Mouse (Mus musculus) thymus, postnatal 4 days (tissue): ENCODE measurements at regions not wholly inside any gene's neighbourhood (a gene's known extent, or its start where the extent isn't known, plus 50 kb on each side); places are given as distances from the start of the nearest gene placed in this dataset.

Source experiments
- DNase-seq: peaks from one replicate; pipeline ENCODE4 v3.0.0; 2021

- no peak for DNase-seq
These were observed 62.9 kb upstream of the Gm2310 start for GRCm38 (mm10) chr15:8582676-8583075.

- DNase-seq, result no peak
These were observed 61.6 kb upstream of the Gm2310 start for GRCm38 (mm10) chr15:8581146-8581913.

GRCm38 (mm10) chr15:8580077-8580476 lies 60.3 kb upstream of the Gm2310 start:
- no peak for DNase-seq

GRCm38 (mm10) chr15:8577480-8577881 lies 57.7 kb upstream of the Gm2310 start:
- DNase-seq, result peak; percentile 78

GRCm38 (mm10) chr15:8576975-8577374 lies 57.2 kb upstream of the Gm2310 start:
- no peak for DNase-seq

GRCm38 (mm10) chr15:8569617-8570016 lies 49.9 kb upstream of the Gm2310 start:
- DNase-seq, result peak; percentile 61
